Mouse (Mus musculus): ENCODE measurements around the gene Gm21904. TPM values are rescaled to one million over a fixed set of nuclear protein-coding genes. Genes with fewer than 3 reads are reported as not detected.
"Not testable (repeated sequence)": the region's sequence is repeated elsewhere in the genome, so short reads cannot be mapped to it uniquely, and the experiment has no call there.

The Gm21904 gene
- total RNA-seq (2021), result not detected
- long read RNA-seq, experiment 1, result 0 reads
- long read RNA-seq, experiment 2, result 0 reads

GRCm38 (mm10) chrY:17846166-17846565 lies at the start of gene Gm21904:
Gene Gm21904 (minus strand): TSS chrY:17846266.
- DNase-seq; intact Hi-C loops (cut with DNase I): not testable (repeated sequence)

- intact Hi-C loops (cut with DNase I); DNase-seq: not testable (repeated sequence)
These were observed 28.4 kb upstream of the Gm21904 start, which contains the start of the genes Gm20772 and Gm20831 for GRCm38 (mm10) chrY:17874441-17874840. Gene Gm20772 (plus strand): TSS chrY:17874741. Gene Gm20831 (plus strand): TSS chrY:17874741.

Other genes starting within 250 kb of the Gm21904 start
- not detected for gene Gm20772, start 28.5 kb upstream of the Gm21904 start, total RNA-seq (2021)
- gene Gm20831, start 28.5 kb upstream of the Gm21904 start, total RNA-seq (2021), result not detected
- gene Srsy, start 91.1 kb upstream of the Gm21904 start, total RNA-seq (2021), result not detected
- gene Gm21764, start 215.5 kb upstream of the Gm21904 start, total RNA-seq (2021), result not detected
- gene Ssty1, start 242.8 kb upstream of the Gm21904 start, total RNA-seq (2021), result not detected